ENCODE assay signal across 7 mouse cellular contexts in genomic region chr12:113155887-113156539, GRCm38 (mm10). TPM values are rescaled to one million over a fixed set of nuclear protein-coding genes. Genes with fewer than 3 reads are reported as not detected.
DNase-seq lines count a peak whose midpoint lies in the region; ATAC-seq lines count a peak whose summit lies in the region.

Gene Tedc1, plus strand, starts transcription at chr12:113156421.

- H3K9ac ChIP-seq in intestine, embryonic 16.5 days (ENCODE audit: low read depth, low read length) = peak within 1 kb of the TSS; percentile 76
- H3K9ac ChIP-seq in midbrain, embryonic 11.5 days (ENCODE audit: low read length) = peak within 1 kb of the TSS; percentile 71

- H3K4me2 ChIP-seq in intestine, embryonic 16.5 days (ENCODE audit: low read depth, low read length) = peak within 1 kb of the TSS; percentile 90
- peak within 1 kb of the TSS; percentile 82 for H3K4me2 ChIP-seq in midbrain, embryonic 11.5 days

- intact Hi-C loops in gastrocnemius, postnatal 36 days (cut with DNase I) = loop anchor here (1.0 kb wide), 1 partner anchor 37 kb away; no protein-coding TSS in a partner anchor
- intact Hi-C loops in left cerebral cortex, postnatal 36 days (cut with DNase I) = no loop called here

- peak; percentile 99 for DNase-seq in adrenal gland, adult 2 months
- DNase-seq in embryo, embryonic 11.5 days (ENCODE audit: low read depth, low spot score) = peak; percentile 99
- DNase-seq in gastrocnemius, postnatal 36 days = peak; percentile 98 to 100
- peak; percentile 99 to 100 for DNase-seq in left cerebral cortex, postnatal 36 days (ENCODE audit: low spot score in 2 of 2)
- peak; percentile 100 for DNase-seq in midbrain, embryonic 11.5 days (ENCODE audit: low spot score, missing footprints)
- peak; percentile 100 for DNase-seq in skeletal muscle tissue, adult 2 months (ENCODE audit: low read depth, low spot score)

- H3K4me3 ChIP-seq in intestine, embryonic 16.5 days (ENCODE audit: low read length) = peak within 1 kb of the TSS; percentile 76
- H3K4me3 ChIP-seq in midbrain, embryonic 11.5 days (ENCODE audit: low read depth, low read length) = peak within 1 kb of the TSS; percentile 70

- under 1% methylated on average over 46 of the region's 46 CpGs for WGBS in intestine, embryonic 16.5 days
- under 1% methylated on average over 45 of the region's 46 CpGs for WGBS in midbrain, embryonic 11.5 days

- H3K9me3 ChIP-seq in intestine, embryonic 16.5 days (ENCODE audit: control insufficient read depth, low read length) = no peaks in the 10 kb centered on the region
- no peaks in the 10 kb centered on the region for H3K9me3 ChIP-seq in midbrain, embryonic 11.5 days (ENCODE audit: control insufficient read depth, low read length)

- H3K27me3 ChIP-seq in intestine, embryonic 16.5 days (replicated peaks; ENCODE audit: control insufficient read depth, insufficient read depth, low read length) = no peaks in the 10 kb centered on the region; the same call in 1 of the 2 replicates
- H3K27me3 ChIP-seq in midbrain, embryonic 11.5 days (ENCODE audit: control insufficient read depth, insufficient read depth, low read length) = peaks cover 7% of the 10 kb centered on the region; the same call in 1 of the 2 replicates

- no peaks in the 10 kb centered on the region for H3K36me3 ChIP-seq in intestine, embryonic 16.5 days (ENCODE audit: control insufficient read depth, insufficient read depth, low read length)
- H3K36me3 ChIP-seq in midbrain, embryonic 11.5 days (ENCODE audit: control insufficient read depth, insufficient read depth, low read length) = no peaks in the 10 kb centered on the region

- H3K27ac ChIP-seq in intestine, embryonic 16.5 days (ENCODE audit: low read length) = peak within 1 kb of the TSS; percentile 93
- H3K27ac ChIP-seq in midbrain, embryonic 11.5 days (ENCODE audit: low read depth, low read length) = no peak within 1 kb of the TSS; the same call in 1 of the 2 replicates

- ATAC-seq in intestine, embryonic 16.5 days = peak; percentile 95
- peak; percentile 96 for ATAC-seq in midbrain, embryonic 11.5 days (ENCODE audit: low FRiP score)

- H3K4me1 ChIP-seq in intestine, embryonic 16.5 days (ENCODE audit: control insufficient read depth, insufficient read depth, low read length) = peaks cover 23% of the 10 kb centered on the region
- peaks cover 23% of the 10 kb centered on the region for H3K4me1 ChIP-seq in midbrain, embryonic 11.5 days (ENCODE audit: control insufficient read depth, insufficient read depth, low read length)

RNA-seq across cellular contexts. Expression of gene Tedc1, which starts in this region (rescaled TPM):
- 1 to 10 TPM in 1 of 2 experiments, under 1 TPM in 1; 0.66 to 1.4 TPM for total RNA-seq in adrenal gland, adult 2 months (2021)
- 3.6 and 6.6 TPM in 2 replicates for polyA plus RNA-seq in adrenal gland, adult 2 months (2012; rRNA removed)
- total RNA-seq in gastrocnemius, postnatal 36 days (2021) = under 1 TPM; 0.56 to 0.67 TPM
- 21.4 and 22.7 TPM in 2 replicates for polyA plus RNA-seq in intestine, embryonic 16.5 days (2015; fragmentation: Nextera tagmentation; extraction: Ambion mirVana)
- total RNA-seq in left cerebral cortex, postnatal 36 days (2021) = 1 to 10 TPM; 1.5 to 2.1 TPM
- polyA plus RNA-seq in midbrain, embryonic 11.5 days (2014; fragmentation: Nextera tagmentation; extraction: Ambion mirVana) = 25.6 and 31.5 TPM in 2 replicates

Comparison
In these comparisons a context has a peak if more than half of its experiments do, and no peak if none do; other contexts are left out.
1. Peak in DNase-seq in gastrocnemius, postnatal 36 days; RNA of the gene not detected or under 1 TPM.